Mouse (Mus musculus) yolk sac, embryonic 10.5 days (tissue): ENCODE data around the gene Tmigd3.

Source experiments
- DNase-seq: peaks from one replicate; pipeline ENCODE4 v3.0.0-alpha.2; 2017; ENCODE audit warnings: low spot score

The Tmigd3 gene

DNA sequence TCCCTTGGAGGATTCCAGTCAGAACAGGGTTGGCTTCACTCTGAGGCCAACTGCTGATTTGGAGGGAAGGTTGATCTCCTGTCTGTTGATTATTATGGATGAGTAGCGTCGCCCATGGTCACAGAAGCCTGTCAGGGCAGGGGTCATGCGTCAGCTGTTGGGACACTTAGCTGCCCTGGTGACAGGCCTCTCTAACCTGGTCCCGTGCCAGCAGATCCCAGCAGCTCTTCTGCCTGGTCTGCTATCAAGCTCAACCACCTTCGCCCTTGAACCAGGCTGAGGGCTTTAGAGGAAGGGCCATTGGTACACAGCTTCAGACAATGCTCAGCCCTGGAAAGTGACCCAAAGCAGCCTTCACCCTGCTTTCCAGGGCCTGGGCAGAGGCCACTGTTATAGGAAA lies 5.3 kb downstream of the Tmigd3 start:
- no peak for DNase-seq

DNA sequence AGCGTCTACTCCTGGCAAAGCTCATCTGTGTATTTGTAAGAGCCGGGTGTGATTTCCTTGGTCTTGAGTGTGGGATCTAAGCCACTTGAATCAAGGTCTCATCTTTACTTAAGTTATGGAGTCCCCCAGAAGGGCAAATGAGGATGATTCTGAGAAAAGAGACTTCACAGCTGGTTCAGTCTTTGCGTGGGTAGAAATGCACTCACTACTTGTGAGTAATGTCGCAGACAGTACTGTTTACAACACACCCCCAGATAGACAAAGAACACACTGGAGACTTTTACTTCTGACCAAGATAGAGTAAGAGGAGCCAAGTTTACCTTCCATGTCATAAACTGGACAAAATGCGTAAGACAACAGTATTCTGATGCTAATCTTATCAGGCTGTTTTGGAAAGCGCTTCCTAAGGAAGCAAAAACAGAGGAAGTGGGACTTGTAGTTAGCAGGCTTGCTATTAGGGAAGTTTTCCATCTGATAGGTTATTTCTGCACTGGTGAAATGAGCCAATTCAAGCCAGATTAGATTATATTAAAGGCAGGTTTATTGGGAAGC lies 6.6 kb downstream of the Tmigd3 start:
- no peak for DNase-seq

DNA sequence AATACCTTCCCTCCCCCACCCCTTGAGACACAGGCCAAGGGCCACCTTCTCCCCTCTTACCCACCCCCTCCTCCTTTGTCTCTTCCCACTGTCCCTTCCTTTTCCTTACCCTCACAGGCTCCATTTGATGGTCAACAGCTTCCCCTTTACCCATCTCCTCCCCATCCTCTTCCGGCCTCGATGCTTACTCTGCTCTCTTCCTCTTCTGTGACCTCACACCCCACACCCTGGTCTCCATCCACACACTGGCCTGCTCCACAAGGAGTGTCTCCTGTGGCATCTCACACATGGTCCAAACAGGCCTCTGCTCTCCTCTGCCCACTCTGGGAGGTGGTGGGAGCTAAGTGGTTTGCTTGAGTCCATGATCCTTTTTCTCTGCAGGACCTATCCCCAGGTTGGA lies 7.2 kb downstream of the Tmigd3 start:
- DNase-seq = no peak

DNA sequence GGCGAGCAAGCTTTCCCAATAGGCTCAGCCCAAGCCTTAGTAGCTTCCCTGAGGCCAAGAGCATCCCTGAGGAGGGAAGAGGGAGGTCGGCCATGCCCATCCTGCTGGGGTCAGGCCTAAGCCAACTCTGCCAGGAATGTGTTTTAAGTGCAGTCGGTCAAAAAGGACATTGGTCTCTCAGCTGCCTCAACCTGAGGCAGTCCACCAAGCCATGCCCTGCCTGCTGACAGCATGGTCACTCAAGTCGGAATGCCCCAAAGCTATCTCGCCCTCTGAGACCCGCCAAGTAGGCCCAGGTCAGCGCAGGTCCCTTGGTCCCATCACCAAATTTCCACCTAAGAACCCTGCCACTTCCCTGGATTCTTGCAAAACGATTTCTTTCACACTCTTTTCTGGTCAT lies 8.0 kb downstream of the Tmigd3 start:
- no peak for DNase-seq

DNA sequence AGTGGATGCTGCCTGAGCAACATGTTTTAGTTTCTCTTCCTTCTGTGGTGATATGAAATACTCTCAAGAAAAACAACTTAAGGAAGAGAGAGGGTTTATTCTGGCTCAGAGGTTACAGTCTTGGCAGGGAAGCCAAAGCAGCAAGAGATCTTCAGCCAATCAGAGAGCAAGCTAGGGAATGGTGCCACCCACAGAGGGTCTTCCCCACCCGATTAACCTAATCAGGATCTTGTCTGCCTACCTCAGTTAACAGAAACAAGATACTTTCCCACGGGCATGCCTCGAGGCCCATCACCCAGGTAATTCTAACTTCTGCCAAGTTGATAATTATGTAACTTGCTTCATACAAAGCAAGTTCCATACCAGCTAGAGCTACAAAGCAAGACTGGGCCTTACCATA lies 9.7 kb downstream of the Tmigd3 start:
- no peak for DNase-seq

DNA sequence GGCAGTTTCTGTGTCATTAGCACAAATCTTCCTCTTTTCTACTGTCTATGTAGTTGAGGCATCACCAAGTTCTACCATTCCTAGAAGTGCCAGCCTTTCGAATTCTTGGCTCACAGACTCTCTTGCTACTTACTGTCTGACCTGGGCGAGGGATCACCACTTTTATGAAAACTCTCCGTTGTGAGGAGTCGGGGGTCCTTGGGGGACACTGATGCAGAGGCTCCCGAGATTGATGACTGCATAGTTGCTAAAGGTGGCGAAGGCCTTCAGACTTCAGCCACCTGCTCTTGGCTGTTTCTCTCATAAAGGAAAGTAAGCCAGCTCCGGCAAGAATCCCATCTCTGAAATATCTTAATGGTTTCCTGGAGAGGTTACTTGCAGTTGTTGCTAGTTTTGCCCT lies 11.4 kb downstream of the Tmigd3 start:
- DNase-seq = no peak

DNA sequence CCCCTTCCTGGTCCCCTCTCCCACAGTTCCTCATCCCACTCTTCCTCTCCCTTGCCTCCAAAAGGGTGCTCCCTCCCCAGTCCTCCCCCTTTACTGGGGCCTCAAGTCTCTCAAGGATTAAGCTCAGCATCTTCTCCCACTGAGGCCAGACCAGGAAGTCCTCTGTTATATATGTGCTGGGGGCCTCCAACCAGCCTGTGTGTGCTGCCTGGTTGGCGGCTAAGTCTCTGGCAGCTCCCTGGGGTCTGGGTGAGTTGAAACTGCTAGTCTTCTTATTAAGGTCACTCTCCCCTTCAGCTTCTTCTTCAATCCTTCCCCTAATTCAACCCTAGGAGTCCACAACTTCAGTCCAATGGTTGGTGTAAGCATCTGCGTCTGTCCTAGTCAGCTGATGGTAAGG lies 12.4 kb downstream of the Tmigd3 start:
- DNase-seq = no peak

DNA sequence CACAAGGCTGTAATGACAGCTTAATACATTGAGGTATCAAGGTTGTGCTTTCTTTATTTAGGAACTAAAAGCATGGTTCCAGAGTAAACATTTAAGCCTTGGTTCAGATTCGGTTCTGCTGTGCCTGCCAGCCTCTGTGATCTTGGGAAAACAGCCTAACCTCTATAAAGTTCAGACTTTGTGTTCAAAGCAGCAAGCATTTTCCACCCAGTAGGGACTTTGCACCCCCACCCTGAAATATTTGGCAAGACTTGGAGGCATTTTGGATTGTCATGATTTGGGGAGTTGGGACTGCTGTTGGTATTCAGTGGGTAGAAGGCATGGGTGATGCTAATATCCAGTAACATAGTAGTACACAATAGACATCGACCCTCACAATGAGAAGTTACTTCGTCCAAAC lies 18.3 kb downstream of the Tmigd3 start:
- DNase-seq = no peak

DNA sequence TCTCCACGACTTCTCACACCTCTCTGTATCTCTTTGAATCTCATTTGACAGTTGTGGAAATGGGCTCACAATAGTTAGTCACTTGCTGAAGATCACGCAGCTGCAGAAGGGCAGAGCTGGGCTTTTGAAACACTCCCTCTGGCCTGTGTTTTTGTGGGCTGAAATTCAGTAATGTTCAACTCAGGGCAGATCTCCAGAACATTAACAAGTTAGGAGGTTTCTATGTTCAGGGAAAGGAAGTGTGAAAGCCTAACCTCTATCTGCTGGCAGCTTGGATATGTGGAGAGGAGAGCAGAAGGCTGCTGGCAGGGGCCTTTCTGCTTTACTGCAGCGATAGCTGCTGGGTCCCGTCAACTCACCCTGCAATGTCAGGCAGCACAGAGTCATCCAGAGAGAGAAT lies 19.5 kb downstream of the Tmigd3 start:
- DNase-seq = no peak

DNA sequence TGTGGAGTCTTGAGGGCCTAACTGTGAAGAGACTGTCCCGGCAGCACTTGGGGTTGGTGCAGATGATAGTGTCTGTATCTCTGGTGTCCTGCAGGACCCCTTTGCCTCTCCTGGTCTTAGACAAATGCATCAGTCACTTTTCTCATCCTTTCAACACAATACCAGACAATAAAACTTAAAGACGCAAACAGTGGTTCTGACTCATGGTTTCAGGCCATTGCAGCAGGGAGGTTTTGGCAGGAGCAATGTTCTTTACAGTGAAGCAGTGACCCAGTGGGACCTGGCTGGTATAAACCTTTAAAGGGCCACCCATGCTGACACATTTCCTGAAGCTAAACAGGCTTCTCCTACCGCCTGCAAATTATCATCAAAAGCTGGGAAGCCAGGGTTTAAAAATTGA lies 20.4 kb downstream of the Tmigd3 start:
- no peak for DNase-seq

DNA sequence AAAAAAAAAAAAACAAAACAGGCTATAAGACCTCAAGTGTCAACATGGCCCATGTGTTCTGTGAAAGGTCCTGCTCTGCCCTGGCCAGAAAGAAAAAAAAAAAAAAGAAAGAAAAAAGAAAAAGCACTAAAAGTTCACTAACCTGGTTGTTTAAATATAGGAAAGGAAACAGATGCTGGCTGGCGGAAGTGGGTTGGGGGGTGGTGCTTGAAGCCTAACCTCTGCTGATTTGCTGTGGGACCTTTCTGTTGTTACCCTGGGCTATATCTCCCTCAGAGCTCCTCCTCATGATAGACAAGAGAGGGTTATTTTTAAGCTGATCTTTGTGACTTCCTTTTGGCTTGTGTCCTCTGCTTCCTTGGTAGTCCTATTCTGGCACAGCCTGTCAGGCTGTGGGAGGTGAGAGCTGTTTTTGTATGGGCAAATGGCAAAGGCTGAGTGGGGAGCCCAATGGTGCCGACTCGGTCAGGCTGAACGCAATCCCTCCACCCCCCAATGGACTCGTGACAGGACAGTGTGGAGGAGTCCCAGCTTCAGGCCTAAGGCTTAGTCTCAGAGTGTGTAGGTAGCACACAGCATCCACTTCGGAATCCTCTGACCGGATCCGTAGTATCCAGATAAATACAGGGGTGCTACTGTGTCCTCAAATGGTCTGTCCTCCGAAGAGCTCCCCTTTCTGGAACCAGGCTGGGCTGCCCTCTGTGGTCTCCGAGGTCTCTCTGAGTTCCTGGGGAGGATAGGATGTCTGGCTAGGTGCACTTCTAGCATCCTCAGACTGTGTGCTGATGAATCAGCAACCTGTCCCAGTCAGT lies 21.3 kb downstream of the Tmigd3 start:
- no peak for DNase-seq

DNA sequence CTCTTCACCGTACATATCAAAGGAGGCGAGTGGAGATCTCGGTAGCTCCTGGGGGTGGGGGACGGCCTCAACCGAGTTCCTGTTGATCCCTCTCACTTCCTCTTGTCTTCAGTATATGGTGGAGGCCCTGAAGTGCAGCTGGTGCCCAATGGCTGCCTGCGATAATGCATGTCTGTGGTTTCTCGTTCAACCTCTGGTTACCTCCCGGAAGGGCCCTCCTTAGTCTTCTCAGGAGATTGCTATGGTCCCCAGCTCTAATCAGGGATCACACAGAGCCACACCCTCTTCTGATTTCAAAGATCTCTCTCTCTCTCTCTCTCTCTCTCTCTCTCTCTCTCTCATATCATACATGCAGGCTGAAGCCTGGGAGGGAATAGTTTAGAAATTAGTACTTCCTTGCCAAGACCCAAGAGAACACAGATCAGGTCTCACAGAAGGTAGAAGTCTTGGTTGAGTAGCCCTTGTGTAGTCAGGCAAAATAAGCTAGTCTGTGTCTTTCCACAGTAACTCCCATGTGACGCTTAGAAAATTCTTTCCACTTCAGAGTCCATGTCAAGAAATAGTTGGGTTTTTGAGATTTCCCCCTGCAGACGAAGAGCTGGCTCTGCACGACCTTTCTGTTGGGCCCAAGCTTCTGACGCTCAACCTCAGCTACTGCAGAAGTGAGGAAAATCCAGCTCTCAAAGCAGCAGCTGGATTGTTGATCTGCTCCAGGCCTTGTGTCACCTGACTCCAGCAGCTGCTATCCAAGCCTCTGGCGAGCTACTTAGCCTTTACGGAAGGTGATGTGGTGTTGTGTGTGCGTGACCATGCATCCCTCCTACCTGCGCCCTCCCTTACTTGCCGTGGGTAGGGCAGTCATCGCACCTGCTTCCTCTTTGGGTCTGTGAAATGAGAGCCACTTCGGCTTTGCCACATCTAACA lies 22.1 kb downstream of the Tmigd3 start:
- no peak for DNase-seq

DNA sequence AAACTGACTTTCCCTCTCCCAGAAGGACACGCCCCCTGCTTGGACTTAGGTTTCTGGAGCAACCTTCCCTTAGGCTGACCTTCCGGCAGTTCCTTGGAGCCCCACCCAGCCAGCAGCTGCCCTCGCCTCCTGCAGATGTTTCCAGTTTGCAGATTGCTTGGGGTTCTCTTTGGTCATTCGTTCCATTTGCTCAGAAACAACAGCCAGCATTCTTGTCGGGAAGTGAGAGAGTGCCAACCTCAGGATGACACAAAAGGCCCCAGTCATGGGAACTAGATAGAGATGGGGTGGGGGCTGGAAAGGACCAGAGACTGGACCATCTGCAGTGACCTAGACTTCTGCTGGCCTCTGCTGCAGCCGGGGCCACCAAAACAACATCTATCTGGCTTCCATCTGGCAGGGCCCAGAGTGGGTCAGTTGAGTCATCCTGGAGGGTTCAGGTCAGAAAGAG lies 23.3 kb downstream of the Tmigd3 start:
- no peak for DNase-seq

DNA sequence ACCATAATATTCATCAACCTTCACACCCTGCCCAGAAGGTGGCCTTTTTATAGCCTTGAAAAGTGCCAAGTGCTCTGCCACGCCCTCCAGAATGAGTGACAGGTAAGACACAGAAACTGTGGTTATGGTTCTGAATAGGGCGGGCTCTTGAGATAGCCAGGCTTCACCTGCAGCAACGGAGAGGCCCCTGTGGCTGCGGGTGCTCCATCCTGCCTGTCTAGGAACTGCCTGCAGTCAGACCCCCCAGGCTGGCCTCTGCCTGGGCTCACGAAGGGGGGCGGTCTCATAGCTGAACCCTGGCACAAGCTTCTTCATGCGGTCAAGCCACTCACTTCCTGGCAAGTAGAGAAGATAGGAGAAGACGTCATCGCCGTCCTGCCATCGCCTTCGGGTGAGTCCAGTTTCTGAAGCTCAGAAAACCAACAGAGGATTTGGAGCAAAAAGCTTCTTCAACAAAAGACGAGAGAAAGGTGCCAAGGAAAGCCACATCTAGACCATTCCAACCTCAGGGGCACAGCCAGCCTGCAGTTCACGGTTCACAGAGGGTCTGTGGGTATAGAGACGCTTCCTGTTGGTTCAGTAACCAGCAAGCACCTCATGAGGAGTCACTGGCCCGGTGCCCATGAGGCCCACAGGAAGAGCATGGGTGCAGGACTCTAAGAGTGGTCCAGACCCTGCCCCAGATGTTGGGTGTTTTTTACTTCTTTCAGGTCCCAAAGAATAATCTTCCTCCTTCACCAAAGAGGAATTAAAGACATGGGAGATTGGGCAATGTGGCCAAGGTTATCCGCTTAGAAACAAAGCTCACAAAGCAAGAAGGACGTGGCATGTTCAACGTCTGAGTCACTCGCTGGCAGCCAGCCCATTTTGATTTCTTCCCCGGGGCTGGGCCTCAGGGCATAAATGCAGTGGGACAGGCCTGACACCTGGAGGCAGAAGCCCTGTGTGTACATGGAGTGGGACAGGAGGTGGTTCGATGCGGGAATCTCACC lies 24.2 kb downstream of the Tmigd3 start:
- peak; percentile 27 for DNase-seq

DNA sequence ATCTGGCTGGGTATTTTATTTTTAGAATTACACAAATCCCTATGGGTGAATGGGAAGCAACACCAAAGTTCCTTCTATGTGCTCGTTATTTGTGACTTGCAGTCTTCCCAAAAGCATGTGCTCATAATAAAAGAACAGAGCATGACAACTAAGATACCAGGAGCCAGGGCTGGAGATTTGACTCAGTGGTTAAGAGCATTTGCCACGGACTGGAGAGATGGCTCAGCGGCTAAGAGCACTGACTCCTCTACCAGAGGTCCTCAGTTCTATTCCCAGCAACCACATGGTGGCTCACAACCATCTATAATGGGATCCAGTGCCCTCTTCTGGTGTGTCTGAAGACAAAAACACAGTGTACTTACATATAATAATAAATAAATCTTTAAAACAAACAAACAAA lies 26.1 kb downstream of the Tmigd3 start:
- no peak for DNase-seq

DNA sequence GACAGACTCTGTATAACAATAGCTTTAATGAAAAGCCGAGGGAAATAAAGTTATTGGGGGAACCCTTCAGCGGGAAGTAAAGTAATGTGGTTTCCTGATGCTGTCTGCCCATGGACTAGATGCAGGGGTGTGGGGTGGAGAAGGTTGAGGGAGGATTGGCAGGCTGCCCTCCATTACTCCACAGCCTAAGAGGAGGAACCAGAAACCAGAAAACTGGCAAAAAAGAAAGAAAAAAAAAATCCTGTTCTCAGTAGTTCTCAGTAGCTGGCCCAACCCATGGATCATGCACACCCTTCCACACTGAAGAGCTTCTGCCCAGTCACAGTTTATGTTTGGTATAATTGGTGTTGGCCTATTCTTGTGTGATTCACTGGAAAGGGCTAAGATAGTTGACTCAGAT lies 27.6 kb downstream of the Tmigd3 start:
- no peak for DNase-seq

DNA sequence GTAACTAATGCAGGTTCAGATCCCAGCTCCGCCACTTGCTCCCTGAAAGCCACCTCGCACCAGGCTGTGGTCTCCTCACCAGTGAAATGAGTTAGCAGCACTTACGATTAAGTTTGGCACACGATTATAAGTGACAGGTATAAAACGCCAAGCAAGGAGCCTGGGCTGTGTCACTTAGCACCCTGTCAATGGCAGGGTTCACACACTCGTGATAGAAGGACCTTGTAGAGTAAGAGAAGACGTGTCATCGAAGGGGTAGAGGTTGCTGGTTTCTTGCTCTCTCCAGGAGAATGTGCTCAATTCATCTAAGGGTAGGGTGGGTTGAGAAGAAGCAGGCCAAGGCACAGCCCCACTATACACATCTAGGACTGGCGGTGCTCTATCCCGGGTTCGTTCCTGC lies 28.2 kb downstream of the Tmigd3 start:
- no peak for DNase-seq

DNA sequence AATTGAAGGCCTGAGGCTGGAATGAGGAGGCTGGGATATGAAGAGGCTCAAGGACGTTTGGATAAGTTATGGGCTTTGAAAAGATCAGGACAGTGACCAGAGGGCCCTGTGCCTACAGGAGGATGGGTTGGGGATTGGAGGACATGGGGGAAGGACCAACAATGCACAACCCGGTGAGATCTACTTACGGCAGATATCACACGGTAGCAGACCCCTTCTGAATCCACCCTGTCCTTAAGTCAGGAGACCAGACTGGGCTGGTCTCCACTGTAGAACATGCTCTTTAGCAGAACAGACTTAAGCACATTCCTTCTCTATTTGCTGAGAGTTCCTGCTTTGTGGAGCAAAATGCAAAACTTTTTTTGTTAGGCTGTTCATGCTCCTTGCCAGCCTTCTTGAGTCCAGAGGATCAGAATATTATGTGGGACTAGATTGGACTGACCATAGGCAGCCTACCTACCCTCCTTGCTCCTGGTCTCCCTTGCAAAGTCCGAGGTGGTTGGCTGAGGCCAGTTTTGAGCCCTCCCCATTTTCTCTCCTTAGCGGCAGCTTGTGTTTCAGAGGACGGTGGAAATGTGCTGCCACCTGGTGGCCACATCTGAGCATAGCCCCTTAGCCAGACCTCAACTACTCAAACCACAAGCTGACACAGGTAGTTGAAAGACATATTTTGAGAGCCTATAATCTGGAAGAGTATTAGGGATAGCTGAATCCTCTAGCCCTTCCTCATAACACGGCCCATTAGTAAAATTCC lies 28.9 kb downstream of the Tmigd3 start:
- peak; percentile 76 for DNase-seq

DNA sequence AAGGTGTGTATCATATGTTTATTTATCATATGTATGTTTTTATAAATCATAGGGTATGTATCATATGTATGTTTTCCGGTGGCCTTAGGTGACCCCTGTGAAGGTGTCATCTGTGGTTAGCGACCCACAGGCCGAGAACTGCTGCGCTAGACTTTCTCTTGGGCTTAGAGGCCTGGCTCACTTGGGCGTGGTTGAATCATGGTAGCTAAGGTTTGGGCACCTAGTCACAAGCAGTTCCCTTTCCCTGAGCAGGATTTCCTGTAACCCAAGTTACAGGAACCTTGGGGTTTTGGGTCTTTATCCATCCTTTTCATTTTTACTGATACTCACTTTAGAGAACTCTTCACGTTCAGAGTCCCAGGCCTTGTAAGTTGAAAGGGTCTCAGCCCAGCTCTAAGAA lies 29.6 kb downstream of the Tmigd3 start:
- no peak for DNase-seq

DNA sequence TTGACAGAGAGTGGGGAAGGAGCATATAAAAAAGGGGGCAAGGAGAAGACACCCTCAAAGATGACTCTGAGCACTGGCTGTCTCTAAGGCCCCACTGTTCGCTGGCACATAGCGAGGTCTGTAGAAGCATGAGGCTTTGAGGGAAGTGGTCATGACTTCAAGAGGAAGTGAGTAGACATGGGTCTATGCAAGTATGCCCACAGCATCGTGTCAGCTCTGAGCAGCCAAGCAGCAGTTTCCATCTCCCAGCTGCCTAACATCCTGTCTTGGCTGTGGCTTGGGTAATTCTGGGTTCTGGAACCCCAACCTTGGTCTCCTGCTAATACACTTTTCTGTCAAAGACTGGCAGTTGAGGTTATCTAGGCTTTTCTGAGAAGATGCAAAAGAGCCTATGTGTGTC lies 30.0 kb downstream of the Tmigd3 start:
- DNase-seq = no peak

DNA sequence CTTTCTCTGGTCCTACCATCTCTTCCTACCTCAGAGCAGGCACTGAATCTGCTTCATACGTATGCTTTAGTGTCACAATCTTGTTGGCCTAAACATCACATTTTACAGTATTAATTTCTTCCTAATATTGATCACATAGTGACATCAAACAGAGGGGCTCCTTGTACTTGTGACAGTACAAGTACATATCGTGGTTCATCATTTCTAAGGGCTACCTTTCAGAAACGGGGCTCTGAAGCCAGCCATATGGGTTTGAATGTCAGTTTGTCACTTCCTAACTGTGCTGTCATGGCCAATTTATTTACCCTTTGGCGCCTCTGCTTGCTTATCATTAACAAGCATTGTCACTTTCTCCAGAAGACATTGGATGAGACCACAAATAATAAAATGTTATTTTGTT lies 30.8 kb downstream of the Tmigd3 start:
- no peak for DNase-seq
